Comparison of ENCODE assay signal across 18 mouse cellular contexts in genomic region chr4:136945397-136945796, GRCm38 (mm10). TPM values are rescaled to one million over a fixed set of nuclear protein-coding genes. Genes with fewer than 3 reads are reported as not detected.
DNase-seq lines count a peak whose midpoint lies in the region; ATAC-seq and TF ChIP-seq lines count a peak whose summit lies in the region.
"Had no signal": no experiment of that assay in that cellular context is flagged by ENCODE, and none has a peak within 500 bp of the region (broad histone marks: within the 10 kb centered on the region; RNA-seq: fewer than 3 reads in every experiment).

No protein-coding gene starts in this region.

- WGBS in forebrain, embryonic 11.5 days: 77% methylated on average over 17 of the region's 17 CpGs
- WGBS in forebrain, embryonic 12.5 days: 74% methylated on average over 17 of the region's 17 CpGs
- WGBS in midbrain, postnatal 0 days: 72% methylated on average over 17 of the region's 17 CpGs
- WGBS in midbrain, embryonic 16.5 days: 67% methylated on average over 17 of the region's 17 CpGs
- WGBS in embryonic facial prominence, embryonic 11.5 days: 57% methylated on average over 17 of the region's 17 CpGs

- H3K36me3 ChIP-seq in forebrain, embryonic 11.5 days (ENCODE audit: control insufficient read depth, insufficient read depth, low read length): no peaks in the 10 kb centered on the region
- no peaks in the 10 kb centered on the region for H3K36me3 ChIP-seq in forebrain, embryonic 12.5 days (replicated peaks)
- peaks cover 12% of the 10 kb centered on the region; the same call in 1 of the 2 replicates for H3K36me3 ChIP-seq in midbrain, postnatal 0 days (ENCODE audit: insufficient read depth, low read length)
- no peaks in the 10 kb centered on the region for H3K36me3 ChIP-seq in midbrain, embryonic 16.5 days (ENCODE audit: control insufficient read depth, insufficient read depth, low read length)
- H3K36me3 ChIP-seq in embryonic facial prominence, embryonic 11.5 days (replicated peaks; ENCODE audit: control insufficient read depth, insufficient read depth, low read depth, low read length): no peaks in the 10 kb centered on the region
- H3K36me3 ChIP-seq: forebrain, embryonic 15.5 days; G1E; heart, embryonic 10.5 days; midbrain, embryonic 12.5 days had no signal

- no peaks in the 10 kb centered on the region for H3K9me3 ChIP-seq in forebrain, embryonic 11.5 days (ENCODE audit: control insufficient read depth, low read length)
- no peaks in the 10 kb centered on the region for H3K9me3 ChIP-seq in forebrain, embryonic 12.5 days
- no peaks in the 10 kb centered on the region for H3K9me3 ChIP-seq in midbrain, postnatal 0 days (ENCODE audit: low read length)
- no peaks in the 10 kb centered on the region for H3K9me3 ChIP-seq in midbrain, embryonic 16.5 days (replicated peaks; ENCODE audit: control insufficient read depth, low read length, poor library complexity, severe bottlenecking)
- no peaks in the 10 kb centered on the region for H3K9me3 ChIP-seq in embryonic facial prominence, embryonic 11.5 days (replicated peaks; ENCODE audit: control insufficient read depth, low read length)
- H3K9me3 ChIP-seq: forebrain, embryonic 15.5 days; G1E; heart, embryonic 10.5 days; midbrain, embryonic 12.5 days had no signal

- H3K27me3 ChIP-seq in forebrain, embryonic 11.5 days (ENCODE audit: control insufficient read depth, insufficient read depth, low read length): no peaks in the 10 kb centered on the region; the same call in 1 of the 2 replicates
- peaks cover 49% of the 10 kb centered on the region for H3K27me3 ChIP-seq in forebrain, embryonic 12.5 days
- peaks cover 12% of the 10 kb centered on the region for H3K27me3 ChIP-seq in midbrain, postnatal 0 days (ENCODE audit: insufficient read depth, low read length)
- peaks cover 8% of the 10 kb centered on the region for H3K27me3 ChIP-seq in midbrain, embryonic 16.5 days (ENCODE audit: control insufficient read depth, insufficient read depth, low read depth, low read length)
- H3K27me3 ChIP-seq in embryonic facial prominence, embryonic 11.5 days (ENCODE audit: control insufficient read depth, insufficient read depth, low read length): no peaks in the 10 kb centered on the region; the same call in 1 of the 2 replicates
- H3K27me3 ChIP-seq: forebrain, embryonic 15.5 days had no signal

- TF ChIP-seq CTCF in midbrain, postnatal 0 days (IDR thresholded peaks at IDR 0.05): no peak

- H3K9ac ChIP-seq in forebrain, embryonic 11.5 days (ENCODE audit: low read length): no peak overlapping the region
- no peak overlapping the region for H3K9ac ChIP-seq in forebrain, embryonic 12.5 days
- no peak overlapping the region for H3K9ac ChIP-seq in midbrain, postnatal 0 days (replicated peaks; ENCODE audit: low read length, poor library complexity, severe bottlenecking)
- H3K9ac ChIP-seq in midbrain, embryonic 16.5 days (ENCODE audit: low read depth, low read length): no peak overlapping the region
- no peak overlapping the region for H3K9ac ChIP-seq in embryonic facial prominence, embryonic 11.5 days (replicated peaks; ENCODE audit: low read length)
- H3K9ac ChIP-seq: forebrain, embryonic 15.5 days; midbrain, embryonic 12.5 days had no signal

- no peaks in the 10 kb centered on the region; the same call in 1 of the 2 replicates for H3K4me1 ChIP-seq in forebrain, embryonic 11.5 days (replicated peaks; ENCODE audit: control insufficient read depth, insufficient read depth, low read length)
- peaks cover 40% of the 10 kb centered on the region for H3K4me1 ChIP-seq in forebrain, embryonic 12.5 days
- 0 out of 2 replicates have a peak, but pooled peaks cover 4% of the 10 kb centered on the region for H3K4me1 ChIP-seq in midbrain, postnatal 0 days (ENCODE audit: insufficient read depth, low read length)
- peaks cover 20% of the 10 kb centered on the region for H3K4me1 ChIP-seq in midbrain, embryonic 16.5 days (ENCODE audit: control insufficient read depth, insufficient read depth, low read length)
- H3K4me1 ChIP-seq in embryonic facial prominence, embryonic 11.5 days (ENCODE audit: control insufficient read depth, insufficient read depth, low read length): peaks cover 4% of the 10 kb centered on the region; the same call in 1 of the 2 replicates

- peak; percentile 66 for DNase-seq in forebrain, embryonic 11.5 days (ENCODE audit: low spot score)
- DNase-seq in midbrain, postnatal 0 days (ENCODE audit: low spot score): peak; percentile 61
- peak; percentile 29 for DNase-seq in embryonic facial prominence, embryonic 11.5 days (ENCODE audit: low spot score)
- no peak for DNase-seq in yolk sac, embryonic 10.5 days (ENCODE audit: low spot score)
- no peak for DNase-seq in heart, postnatal 14 days
- DNase-seq: heart, postnatal 36 days; kidney, adult 2 months; lung, adult 2 months; lung, postnatal 36 days; thymus, postnatal 4 days had no signal

- no peak overlapping the region for H3K4me2 ChIP-seq in forebrain, embryonic 11.5 days (ENCODE audit: low read depth, low read length, severe bottlenecking)
- H3K4me2 ChIP-seq in forebrain, embryonic 12.5 days: no peak overlapping the region
- no peak overlapping the region for H3K4me2 ChIP-seq in midbrain, postnatal 0 days (ENCODE audit: low read depth, low read length, poor library complexity, severe bottlenecking)
- no peak overlapping the region for H3K4me2 ChIP-seq in midbrain, embryonic 16.5 days (ENCODE audit: low read length)
- no peak overlapping the region for H3K4me2 ChIP-seq in embryonic facial prominence, embryonic 11.5 days (ENCODE audit: low read depth, low read length)
- H3K4me2 ChIP-seq: forebrain, embryonic 15.5 days; liver, embryonic 11.5 days; midbrain, embryonic 12.5 days had no signal

- intact Hi-C loops in heart, postnatal 14 days (cut with DNase I): no loop called here

- H3K4me3 ChIP-seq in forebrain, embryonic 11.5 days (ENCODE audit: low read depth, low read length): no peak overlapping the region
- H3K4me3 ChIP-seq in forebrain, embryonic 12.5 days (replicated peaks): no peak overlapping the region
- H3K4me3 ChIP-seq in midbrain, postnatal 0 days (ENCODE audit: low read depth, low read length): no peak overlapping the region
- H3K4me3 ChIP-seq in midbrain, embryonic 16.5 days (ENCODE audit: low read depth, low read length): no peak overlapping the region
- H3K4me3 ChIP-seq in embryonic facial prominence, embryonic 11.5 days (ENCODE audit: low read depth, low read length): no peak overlapping the region
- H3K4me3 ChIP-seq: forebrain, embryonic 15.5 days; heart, embryonic 10.5 days; midbrain, embryonic 12.5 days had no signal

- ATAC-seq in forebrain, embryonic 11.5 days (replicated peaks; ENCODE audit: low FRiP score): no peak
- no peak for ATAC-seq in forebrain, embryonic 12.5 days (ENCODE audit: low FRiP score)
- ATAC-seq in midbrain, postnatal 0 days (ENCODE audit: low FRiP score): no peak
- ATAC-seq in midbrain, embryonic 16.5 days: no peak
- ATAC-seq in embryonic facial prominence, embryonic 11.5 days (replicated peaks; ENCODE audit: insufficient number of reproducible peaks, low FRiP score, low TSS enrichment, low read depth): no peak
- ATAC-seq: forebrain, embryonic 15.5 days had no signal

- H3K27ac ChIP-seq in forebrain, embryonic 11.5 days (ENCODE audit: low read depth, low read length): no peak overlapping the region
- H3K27ac ChIP-seq in forebrain, embryonic 12.5 days: no peak overlapping the region
- no peak overlapping the region for H3K27ac ChIP-seq in midbrain, postnatal 0 days (ENCODE audit: low read depth, low read length)
- no peak overlapping the region for H3K27ac ChIP-seq in midbrain, embryonic 16.5 days (ENCODE audit: low read length)
- H3K27ac ChIP-seq in embryonic facial prominence, embryonic 11.5 days (replicated peaks; ENCODE audit: low read depth, low read length): no peak overlapping the region
- H3K27ac ChIP-seq: forebrain, embryonic 15.5 days; heart, embryonic 10.5 days; midbrain, embryonic 12.5 days had no signal

RNA-seq across cellular contexts. Expression of gene Epha8, which starts 11.2 kb away (rescaled TPM):
- polyA plus RNA-seq in forebrain, embryonic 11.5 days (2014; fragmentation: Nextera tagmentation; extraction: Ambion mirVana): 0.72 and 0.77 TPM in 2 replicates
- 1.3 and 1.8 TPM in 2 replicates for polyA plus RNA-seq in forebrain, embryonic 12.5 days (2016; fragmentation: Nextera tagmentation; extraction: Ambion mirVana)
- 49.9 and 51.1 TPM in 2 replicates for total RNA-seq in midbrain, postnatal 0 days (2014; rRNA removed)
- polyA plus RNA-seq in midbrain, postnatal 0 days (2015; fragmentation: Nextera tagmentation; extraction: Ambion mirVana): 17.3 and 18.3 TPM in 2 replicates
- polyA plus RNA-seq in midbrain, embryonic 16.5 days (2015; fragmentation: Nextera tagmentation; extraction: Ambion mirVana): 18.4 and 20.7 TPM in 2 replicates
- polyA plus RNA-seq in embryonic facial prominence, embryonic 11.5 days (2014; fragmentation: Nextera tagmentation; extraction: Ambion mirVana): 0.64 and 0.65 TPM in 2 replicates
- not detected for total RNA-seq in heart, postnatal 14 days (2021)
- total RNA-seq: heart, postnatal 36 days had no signal
- polyA plus RNA-seq: G1E had no signal

RNA-seq across cellular contexts. Expression of gene C1qa, which starts 46.8 kb away (rescaled TPM):
- 8.2 and 11.3 TPM in 2 replicates for polyA plus RNA-seq in forebrain, embryonic 11.5 days (2014; fragmentation: Nextera tagmentation; extraction: Ambion mirVana)
- polyA plus RNA-seq in forebrain, embryonic 12.5 days (2016; fragmentation: Nextera tagmentation; extraction: Ambion mirVana): 10.0 and 12.0 TPM in 2 replicates
- 48.5 and 48.8 TPM in 2 replicates for total RNA-seq in midbrain, postnatal 0 days (2014; rRNA removed)
- polyA plus RNA-seq in midbrain, postnatal 0 days (2015; fragmentation: Nextera tagmentation; extraction: Ambion mirVana): 38.8 and 44.4 TPM in 2 replicates
- polyA plus RNA-seq in midbrain, embryonic 16.5 days (2015; fragmentation: Nextera tagmentation; extraction: Ambion mirVana): 22.9 and 26.3 TPM in 2 replicates
- 15.2 and 16.2 TPM in 2 replicates for polyA plus RNA-seq in embryonic facial prominence, embryonic 11.5 days (2014; fragmentation: Nextera tagmentation; extraction: Ambion mirVana)
- 10 to 100 TPM; 39.1 to 41.5 TPM for total RNA-seq in heart, postnatal 14 days (2021)
- polyA plus RNA-seq: C2C12, G1E had no signal

RNA-seq across cellular contexts. Expression of gene C1qc, which starts 52.5 kb away (rescaled TPM):
- polyA plus RNA-seq in forebrain, embryonic 11.5 days (2014; fragmentation: Nextera tagmentation; extraction: Ambion mirVana): 10.0 and 10.7 TPM in 2 replicates
- polyA plus RNA-seq in forebrain, embryonic 12.5 days (2016; fragmentation: Nextera tagmentation; extraction: Ambion mirVana): 9.5 and 10.2 TPM in 2 replicates
- 62.7 and 79.7 TPM in 2 replicates for total RNA-seq in midbrain, postnatal 0 days (2014; rRNA removed)
- 39.0 and 39.7 TPM in 2 replicates for polyA plus RNA-seq in midbrain, postnatal 0 days (2015; fragmentation: Nextera tagmentation; extraction: Ambion mirVana)
- 13.9 and 20.8 TPM in 2 replicates for polyA plus RNA-seq in midbrain, embryonic 16.5 days (2015; fragmentation: Nextera tagmentation; extraction: Ambion mirVana)
- polyA plus RNA-seq in embryonic facial prominence, embryonic 11.5 days (2014; fragmentation: Nextera tagmentation; extraction: Ambion mirVana): 14.5 and 16.7 TPM in 2 replicates
- total RNA-seq in heart, postnatal 14 days (2021): 10 to 100 TPM; 34.9 to 36.4 TPM
- polyA plus RNA-seq: C2C12 had no signal

RNA-seq across cellular contexts. Expression of gene C1qb, which starts 59.4 kb away (rescaled TPM):
- polyA plus RNA-seq in forebrain, embryonic 11.5 days (2014; fragmentation: Nextera tagmentation; extraction: Ambion mirVana): 19.7 and 21.1 TPM in 2 replicates
- 16.0 and 18.8 TPM in 2 replicates for polyA plus RNA-seq in forebrain, embryonic 12.5 days (2016; fragmentation: Nextera tagmentation; extraction: Ambion mirVana)
- 60.0 and 71.3 TPM in 2 replicates for total RNA-seq in midbrain, postnatal 0 days (2014; rRNA removed)
- 64.3 and 72.3 TPM in 2 replicates for polyA plus RNA-seq in midbrain, postnatal 0 days (2015; fragmentation: Nextera tagmentation; extraction: Ambion mirVana)
- 29.3 and 40.8 TPM in 2 replicates for polyA plus RNA-seq in midbrain, embryonic 16.5 days (2015; fragmentation: Nextera tagmentation; extraction: Ambion mirVana)
- 28.9 and 31.9 TPM in 2 replicates for polyA plus RNA-seq in embryonic facial prominence, embryonic 11.5 days (2014; fragmentation: Nextera tagmentation; extraction: Ambion mirVana)
- 10 to 100 TPM; 41.6 to 44.7 TPM for total RNA-seq in heart, postnatal 14 days (2021)
- polyA plus RNA-seq: C2C12 had no signal

Comparison
In these comparisons a context has a peak if more than half of its experiments do, and no peak if none do; other contexts are left out.
1. DNase-seq: peak in forebrain, embryonic 11.5 days (single experiment), midbrain, postnatal 0 days (single experiment) and embryonic facial prominence, embryonic 11.5 days (single experiment); none in yolk sac, embryonic 10.5 days (single experiment) and heart, postnatal 14 days (0 of 2).